Mouse (Mus musculus): Measurements from ENCODE around the gene Zbtb2. TPM values are rescaled to one million over a fixed set of nuclear protein-coding genes. Genes with fewer than 3 reads are reported as not detected.
"Not testable (repeated sequence)": the region's sequence is repeated elsewhere in the genome, so short reads cannot be mapped to it uniquely, and the experiment has no call there.

Gene Zbtb2
- polyA plus RNA-seq (2014; fragmentation: Nextera tagmentation; extraction: Ambion mirVana): 22.7 and 24.4 TPM in 2 replicates

GRCm38 (mm10) chr10:4387701-4388383, at the start of gene Zbtb2:
Gene Zbtb2, minus strand, starts transcription at chr10:4388108.
- peak within 1 kb of the TSS; percentile 97 for H3K9ac ChIP-seq (ENCODE audit: low read length)
- H3K4me1 ChIP-seq (ENCODE audit: control insufficient read depth, insufficient read depth, low read length): peaks cover 7% of the 10 kb centered on the region
- no peaks in the 10 kb centered on the region for H3K9me3 ChIP-seq (ENCODE audit: control insufficient read depth, low read length)
- peak within 1 kb of the TSS; percentile 97 for H3K27ac ChIP-seq (replicated peaks; ENCODE audit: low read depth, low read length)
- peak within 1 kb of the TSS; percentile 88 for H3K4me3 ChIP-seq (ENCODE audit: low read depth, low read length)
- peaks cover 1% of the 10 kb centered on the region; the same call in 1 of the 2 replicates for H3K36me3 ChIP-seq (ENCODE audit: control insufficient read depth, insufficient read depth, low read length)
- no peaks in the 10 kb centered on the region for H3K27me3 ChIP-seq (ENCODE audit: control insufficient read depth, insufficient read depth, low read length)
- peak; percentile 75 for DNase-seq (ENCODE audit: low spot score)
- peak within 1 kb of the TSS; percentile 86 for H3K4me2 ChIP-seq (ENCODE audit: low read depth, severe bottlenecking)
- ATAC-seq (ENCODE audit: insufficient number of reproducible peaks, low FRiP score, low TSS enrichment, low read depth): no peak
- WGBS: under 1% methylated on average over 47 of the region's 87 CpGs

GRCm38 (mm10) chr10:4435416-4435815, 47.5 kb upstream of the Zbtb2 start:
- H3K27me3 ChIP-seq (ENCODE audit: control insufficient read depth, insufficient read depth, low read length): no peaks in the 10 kb centered on the region
- no peaks in the 10 kb centered on the region for H3K9me3 ChIP-seq (ENCODE audit: control insufficient read depth, low read length)
- H3K4me3 ChIP-seq (ENCODE audit: low read depth, low read length): no peak overlapping the region
- H3K9ac ChIP-seq (ENCODE audit: low read length): no peak overlapping the region
- no peak overlapping the region for H3K27ac ChIP-seq (replicated peaks; ENCODE audit: low read depth, low read length)
- 88% methylated on average over 3 of the region's 3 CpGs for WGBS
- H3K4me2 ChIP-seq (ENCODE audit: low read depth, severe bottlenecking): no peak overlapping the region
- H3K36me3 ChIP-seq (ENCODE audit: control insufficient read depth, insufficient read depth, low read length): peaks cover under 1% of the 10 kb centered on the region
- DNase-seq (ENCODE audit: low spot score) (no peak), ATAC-seq (ENCODE audit: insufficient number of reproducible peaks, low FRiP score, low TSS enrichment, low read depth) (no peak)
- 0 out of 2 replicates have a peak, but pooled peaks cover 2% of the 10 kb centered on the region for H3K4me1 ChIP-seq (ENCODE audit: control insufficient read depth, insufficient read depth, low read length)

- H3K9ac ChIP-seq (ENCODE audit: low read length); DNase-seq (ENCODE audit: low spot score); H3K9me3 ChIP-seq (ENCODE audit: control insufficient read depth, low read length); H3K36me3 ChIP-seq (ENCODE audit: control insufficient read depth, insufficient read depth, low read length); H3K27me3 ChIP-seq (ENCODE audit: control insufficient read depth, insufficient read depth, low read length); H3K27ac ChIP-seq (replicated peaks; ENCODE audit: low read depth, low read length); H3K4me1 ChIP-seq (ENCODE audit: control insufficient read depth, insufficient read depth, low read length); ATAC-seq (ENCODE audit: insufficient number of reproducible peaks, low FRiP score, low TSS enrichment, low read depth); H3K4me2 ChIP-seq (ENCODE audit: low read depth, severe bottlenecking); H3K4me3 ChIP-seq (ENCODE audit: low read depth, low read length): not testable (repeated sequence)
- WGBS: 95% methylated on average over 2 of the region's 2 CpGs
Observed at GRCm38 (mm10) chr10:4433871-4434270, 46.0 kb upstream of the Zbtb2 start.

GRCm38 (mm10) chr10:4432996-4433755, 45.3 kb upstream of the Zbtb2 start:
- H3K9ac ChIP-seq (ENCODE audit: low read length): peak overlapping the region; percentile 67
- WGBS: 12% methylated on average over 19 of the region's 19 CpGs
- H3K27me3 ChIP-seq (ENCODE audit: control insufficient read depth, insufficient read depth, low read length): no peaks in the 10 kb centered on the region
- H3K4me3 ChIP-seq (ENCODE audit: low read depth, low read length): peak overlapping the region; percentile 57
- H3K4me1 ChIP-seq (ENCODE audit: control insufficient read depth, insufficient read depth, low read length): 0 out of 2 replicates have a peak, but pooled peaks cover 2% of the 10 kb centered on the region
- ATAC-seq (ENCODE audit: insufficient number of reproducible peaks, low FRiP score, low TSS enrichment, low read depth): no peak
- peak overlapping the region; percentile 44 for H3K4me2 ChIP-seq (ENCODE audit: low read depth, severe bottlenecking)
- no peaks in the 10 kb centered on the region for H3K9me3 ChIP-seq (ENCODE audit: control insufficient read depth, low read length)
- no peak for DNase-seq (ENCODE audit: low spot score)
- H3K27ac ChIP-seq (replicated peaks; ENCODE audit: low read depth, low read length): 0 out of 2 replicates have a peak overlapping the region, but pooled peaks have one; percentile 2
- H3K36me3 ChIP-seq (ENCODE audit: control insufficient read depth, insufficient read depth, low read length): no peaks in the 10 kb centered on the region; the same call in 1 of the 2 replicates

- Histone ChIP-seq H3K4me1 (ENCODE audit: control insufficient read depth, insufficient read depth, low read length) (0 out of 2 replicates have a peak, but pooled peaks cover 2% of the 10 kb centered on the region), H3K9me3 (ENCODE audit: control insufficient read depth, low read length) (no peaks in the 10 kb centered on the region), H3K4me2 (ENCODE audit: low read depth, severe bottlenecking) (peak within 1 kb of the TSS; percentile 64), H3K27me3 (ENCODE audit: control insufficient read depth, insufficient read depth, low read length) (no peaks in the 10 kb centered on the region), H3K9ac (ENCODE audit: low read length) (peak within 1 kb of the TSS; percentile 67), H3K4me3 (ENCODE audit: low read depth, low read length) (peak within 1 kb of the TSS; percentile 57), H3K36me3 (ENCODE audit: control insufficient read depth, insufficient read depth, low read length) (no peaks in the 10 kb centered on the region; the same call in 1 of the 2 replicates), H3K27ac (replicated peaks; ENCODE audit: low read depth, low read length) (0 out of 2 replicates have a peak within 1 kb of the TSS, but pooled peaks have one; percentile 2)
- under 1% methylated on average over 74 of the region's 75 CpGs for WGBS
- ATAC-seq (ENCODE audit: insufficient number of reproducible peaks, low FRiP score, low TSS enrichment, low read depth): peak; percentile 97
- peak; percentile 96 for DNase-seq (ENCODE audit: low spot score)
Observed at GRCm38 (mm10) chr10:4432123-4432931, 44.4 kb upstream of the Zbtb2 start, which contains the start of the genes Rmnd1 and Armt1. Gene Rmnd1, minus strand, starts transcription at chr10:4432388. Gene Armt1, plus strand, starts transcription at chr10:4432467.

- no peak for DNase-seq (ENCODE audit: low spot score)
- no peaks in the 10 kb centered on the region for H3K9me3 ChIP-seq (ENCODE audit: control insufficient read depth, low read length)
- 11% methylated on average over 5 of the region's 5 CpGs for WGBS
- H3K4me3 ChIP-seq (ENCODE audit: low read depth, low read length): peak overlapping the region; percentile 49
- peak; percentile 10; the same call in 1 of the 2 replicates for ATAC-seq (ENCODE audit: insufficient number of reproducible peaks, low FRiP score, low TSS enrichment, low read depth)
- no peaks in the 10 kb centered on the region for H3K27me3 ChIP-seq (ENCODE audit: control insufficient read depth, insufficient read depth, low read length)
- 0 out of 2 replicates have a peak, but pooled peaks cover 2% of the 10 kb centered on the region for H3K4me1 ChIP-seq (ENCODE audit: control insufficient read depth, insufficient read depth, low read length)
- peak overlapping the region; percentile 57 for H3K9ac ChIP-seq (ENCODE audit: low read length)
- no peaks in the 10 kb centered on the region; the same call in 1 of the 2 replicates for H3K36me3 ChIP-seq (ENCODE audit: control insufficient read depth, insufficient read depth, low read length)
- peak overlapping the region; percentile 64 for H3K4me2 ChIP-seq (ENCODE audit: low read depth, severe bottlenecking)
- H3K27ac ChIP-seq (replicated peaks; ENCODE audit: low read depth, low read length): no peak overlapping the region
Observed at GRCm38 (mm10) chr10:4431746-4432122, 43.8 kb upstream of the Zbtb2 start.

- H3K4me1 ChIP-seq (ENCODE audit: control insufficient read depth, insufficient read depth, low read length): 0 out of 2 replicates have a peak, but pooled peaks cover 2% of the 10 kb centered on the region
- no peaks in the 10 kb centered on the region for H3K27me3 ChIP-seq (ENCODE audit: control insufficient read depth, insufficient read depth, low read length)
- H3K4me3 ChIP-seq (ENCODE audit: low read depth, low read length): no peak overlapping the region
- 93% methylated on average over 3 of the region's 3 CpGs for WGBS
- peak overlapping the region; percentile 64; the same call in 1 of the 2 replicates for H3K4me2 ChIP-seq (ENCODE audit: low read depth, severe bottlenecking)
- H3K36me3 ChIP-seq (ENCODE audit: control insufficient read depth, insufficient read depth, low read length): no peaks in the 10 kb centered on the region; the same call in 1 of the 2 replicates
- ATAC-seq (ENCODE audit: insufficient number of reproducible peaks, low FRiP score, low TSS enrichment, low read depth) (no peak), DNase-seq (ENCODE audit: low spot score) (no peak)
- no peak overlapping the region for H3K9ac ChIP-seq (ENCODE audit: low read length)
- H3K27ac ChIP-seq (replicated peaks; ENCODE audit: low read depth, low read length): no peak overlapping the region
- no peaks in the 10 kb centered on the region for H3K9me3 ChIP-seq (ENCODE audit: control insufficient read depth, low read length)
Observed at GRCm38 (mm10) chr10:4430826-4431225, 42.9 kb upstream of the Zbtb2 start.
